Mouse (Mus musculus) ES-CJ7 (cell line): ENCODE results near the gene Itga5.

Experiments
- DNase-seq: peaks from one replicate; pipeline ENCODE4 v3.0.0; 2011; ENCODE audit warnings: low read depth, low spot score

The Itga5 gene

DNA sequence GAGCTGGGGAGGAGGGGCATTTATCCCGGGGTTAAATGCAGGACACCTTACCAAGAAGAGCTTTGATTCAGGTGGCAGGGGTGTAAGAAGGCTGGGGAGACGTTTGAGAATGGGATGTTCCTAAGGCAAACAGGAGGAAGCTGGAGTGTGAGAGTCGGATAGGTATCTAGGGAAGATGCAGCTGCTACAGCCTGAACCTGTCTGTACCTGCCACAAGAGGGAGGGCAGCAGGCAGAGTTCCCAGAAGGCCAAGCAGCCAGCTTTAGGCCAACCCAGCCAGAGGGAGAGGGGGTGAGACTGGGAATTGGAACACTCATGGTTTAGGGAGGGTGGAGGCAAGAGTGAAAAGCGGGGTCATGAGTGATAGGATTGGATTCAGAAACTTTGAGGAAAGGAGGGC lies 25.8 kb downstream of the Itga5 start:
- DNase-seq, result peak; percentile 73

DNA sequence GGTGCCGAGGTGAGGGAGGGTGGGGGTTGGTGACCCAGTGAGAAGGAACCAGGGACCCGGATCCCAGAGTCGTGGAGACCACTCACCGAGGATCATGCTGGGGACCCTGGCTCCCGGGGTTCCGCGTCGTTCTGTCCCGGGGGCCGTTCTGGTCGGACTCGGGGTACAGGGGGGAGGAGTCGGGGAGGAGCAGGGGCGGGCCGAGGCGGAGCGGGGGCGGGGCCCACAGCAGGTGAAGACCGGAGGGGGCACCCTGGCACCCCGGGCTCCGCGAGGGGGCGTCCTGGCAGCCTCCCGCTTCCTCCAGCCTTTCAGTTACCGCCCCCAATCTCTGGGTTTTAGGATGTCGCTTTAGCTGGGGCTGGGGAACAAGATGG lies 26.6 kb downstream of the Itga5 start, which contains the start of gene Zfp385a:
Gene Zfp385a, minus strand, starts transcription at position 133 of the 377 bp plus-strand sequence.
- peak; percentile 49 for DNase-seq

DNA sequence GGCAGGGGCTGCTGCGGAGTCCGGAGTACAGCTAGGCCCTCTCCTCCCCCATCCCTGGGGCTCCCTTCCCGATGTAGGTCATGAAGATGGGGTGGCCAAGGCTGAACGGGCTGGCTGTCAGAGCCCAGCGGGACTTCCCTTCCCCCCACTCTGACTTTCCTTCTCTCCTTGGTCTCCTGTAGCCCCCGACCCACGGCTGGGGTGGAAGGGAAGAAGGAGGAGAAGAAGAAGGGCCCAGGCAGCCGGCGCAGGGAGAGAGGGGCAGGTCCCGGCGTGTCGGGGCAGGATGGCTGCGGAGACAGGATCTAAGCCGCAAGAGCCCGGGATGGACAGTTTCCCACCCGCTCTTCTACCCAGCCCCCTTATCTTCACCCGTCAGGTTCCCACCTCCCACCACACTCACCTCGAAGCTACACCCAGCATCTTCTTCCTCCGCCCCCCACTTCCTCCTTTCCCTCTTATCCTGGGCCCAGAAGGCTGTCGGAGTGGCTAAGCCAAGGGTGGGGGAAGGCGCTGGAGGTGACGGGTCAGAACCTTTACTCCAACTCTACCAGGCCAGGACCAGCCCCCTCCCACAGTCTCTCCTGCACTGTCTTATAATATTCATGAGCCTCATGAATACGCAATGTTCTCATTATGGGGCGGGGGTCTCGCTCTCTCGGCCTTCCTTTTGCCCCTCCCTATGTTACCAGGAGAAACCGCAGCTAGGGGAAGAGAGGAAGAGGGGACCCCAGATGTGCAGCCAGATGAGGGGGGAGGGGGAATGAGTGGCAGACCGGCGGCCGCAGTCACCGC lies 27.2 kb downstream of the Itga5 start:
- peak; percentile 38 for DNase-seq

DNA sequence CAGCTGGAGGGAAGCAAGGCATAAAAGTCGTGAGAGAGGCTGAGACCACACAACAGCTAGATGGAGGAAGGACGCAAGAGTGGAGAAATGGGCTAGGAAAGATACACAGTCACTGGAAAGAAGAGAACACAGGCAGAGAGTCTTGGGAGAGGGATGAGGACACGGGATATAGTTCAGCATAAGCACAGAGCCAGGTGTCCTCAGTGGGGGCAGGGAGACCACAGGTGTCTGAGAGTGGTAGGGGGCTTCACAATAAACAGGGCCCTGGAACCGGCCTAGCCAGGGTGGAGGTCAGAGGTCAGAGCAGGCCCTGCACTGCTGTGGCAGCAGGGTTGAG lies 27.8 kb downstream of the Itga5 start:
- no peak for DNase-seq

DNA sequence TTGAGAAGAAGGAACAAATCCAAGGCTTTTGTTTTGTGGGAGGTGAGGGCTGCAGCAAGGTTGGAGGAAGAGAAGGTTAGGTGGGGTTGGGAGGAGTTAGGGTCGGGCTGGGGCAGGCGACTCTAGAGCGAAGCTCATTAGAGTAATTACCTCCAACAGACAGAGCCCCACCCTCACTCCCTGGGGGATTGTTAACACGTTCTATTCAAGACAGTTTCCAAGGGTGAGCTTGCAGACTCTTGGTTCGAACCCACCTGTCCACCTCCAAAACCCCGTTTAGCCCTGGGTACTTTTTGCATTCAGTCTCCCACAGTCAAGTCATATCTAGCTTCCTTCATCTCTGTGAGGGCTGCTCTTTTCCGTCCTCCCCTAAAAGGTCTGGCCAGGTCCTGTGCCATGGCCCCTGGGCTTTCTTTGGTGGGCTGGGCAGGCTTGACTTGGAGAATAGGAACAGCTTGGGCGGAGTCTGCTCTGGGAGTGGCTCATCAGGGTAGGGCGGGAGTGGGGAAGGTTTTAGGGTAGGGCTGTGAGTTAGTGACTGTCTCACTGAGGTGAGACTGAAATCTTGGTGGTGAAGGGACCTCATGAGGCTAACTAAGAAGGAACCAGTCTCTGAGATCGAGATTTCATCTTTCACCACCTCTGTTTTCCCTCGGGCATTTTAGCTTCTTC lies 29.4 kb downstream of the Itga5 start:
- peak; percentile 67 for DNase-seq

DNA sequence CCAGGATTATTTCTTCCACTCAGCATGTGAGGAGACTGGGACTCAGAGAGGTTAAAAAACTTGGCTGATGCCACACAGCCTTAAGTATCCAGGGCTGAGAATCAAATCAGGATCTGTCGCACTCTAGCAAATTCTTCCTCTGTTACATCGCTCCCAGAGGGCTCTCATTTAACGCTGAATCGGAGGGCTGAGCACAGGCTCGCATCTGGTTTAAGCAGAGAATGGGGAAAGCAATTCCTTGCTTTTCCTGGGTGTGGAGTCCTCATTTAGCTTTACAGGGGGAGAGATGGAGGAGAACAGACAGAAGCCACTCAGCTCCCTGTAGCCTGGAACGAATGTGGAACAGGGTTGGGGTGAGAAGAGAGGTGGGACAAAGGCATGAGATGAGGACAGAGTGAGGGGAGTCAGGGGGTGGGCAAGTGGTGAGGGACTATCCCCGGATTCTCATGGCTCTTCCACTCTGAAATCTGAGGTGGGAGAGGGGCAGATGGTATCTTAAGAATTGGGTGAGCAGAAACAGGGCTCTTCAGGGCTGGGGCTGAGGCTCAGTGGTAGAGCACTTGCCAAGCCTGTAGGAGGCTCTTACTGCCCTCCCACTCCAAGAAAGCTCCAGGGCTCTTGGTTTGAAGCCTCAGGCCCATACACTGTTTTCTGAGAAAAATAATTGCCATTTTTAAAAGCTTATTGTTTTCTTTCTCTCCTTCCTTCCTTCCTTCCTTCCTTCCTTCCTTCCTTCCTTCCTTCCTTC lies 30.9 kb downstream of the Itga5 start:
- no peak for DNase-seq

DNA sequence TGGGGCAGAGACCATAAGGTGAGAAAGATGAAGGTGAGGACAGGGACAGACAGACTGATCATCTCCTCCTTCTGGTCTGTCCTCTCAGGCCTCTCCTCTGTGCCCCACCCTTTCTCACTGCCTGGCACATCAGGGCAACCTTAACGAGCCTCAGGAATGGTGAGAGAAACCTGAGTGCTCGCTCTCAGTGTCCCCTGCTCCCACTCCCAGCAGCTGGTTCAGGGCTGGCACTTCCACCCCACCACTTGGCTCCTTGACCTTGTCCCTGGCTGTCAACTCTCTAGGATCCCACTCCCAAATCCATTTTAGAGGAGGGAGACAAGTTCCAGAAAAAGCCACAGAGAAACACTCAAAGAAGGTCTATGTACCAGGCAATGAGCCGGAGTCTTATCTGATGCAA lies 31.5 kb downstream of the Itga5 start:
- DNase-seq, result no peak

DNA sequence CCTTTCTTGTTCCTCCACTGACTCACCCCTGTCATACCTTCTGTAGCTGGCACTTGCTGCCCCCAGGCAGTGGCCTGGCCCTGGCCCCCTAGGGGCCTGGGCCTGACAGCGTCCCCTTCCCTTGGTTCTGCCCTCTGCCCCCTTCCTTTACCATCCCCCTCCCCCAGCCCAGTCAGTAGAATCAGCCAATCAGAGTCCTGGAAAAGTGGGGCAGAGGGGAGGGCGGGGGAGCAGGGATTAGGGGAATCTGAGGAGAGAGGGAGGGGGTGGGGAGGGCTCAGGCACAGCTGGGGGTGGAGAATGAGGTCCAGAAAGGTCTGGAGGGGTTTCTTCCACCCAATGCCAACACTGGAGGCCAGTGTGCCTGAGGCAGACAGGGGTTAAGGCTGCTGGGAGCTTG lies 32.4 kb downstream of the Itga5 start:
- no peak for DNase-seq

DNA sequence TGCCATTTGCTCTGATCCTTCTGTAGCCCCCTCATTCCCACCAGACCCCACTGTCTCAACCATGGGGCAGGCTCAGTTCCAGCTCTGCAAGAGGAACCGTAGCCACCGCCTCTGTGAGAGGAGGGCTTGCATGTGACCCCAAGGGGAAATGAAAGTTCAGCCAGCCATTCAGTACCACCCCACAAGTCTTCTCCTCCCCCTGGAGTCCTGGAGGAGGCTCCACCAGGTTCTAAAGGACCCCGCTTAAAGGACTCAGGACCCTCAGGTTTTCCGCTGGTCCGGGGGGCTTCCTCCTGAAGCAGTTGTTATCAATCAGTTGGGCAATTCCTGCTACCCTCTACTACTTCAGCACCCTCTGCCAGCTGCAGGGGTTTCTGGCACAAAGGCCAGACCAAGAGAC lies 32.8 kb downstream of the Itga5 start:
- no peak for DNase-seq

DNA sequence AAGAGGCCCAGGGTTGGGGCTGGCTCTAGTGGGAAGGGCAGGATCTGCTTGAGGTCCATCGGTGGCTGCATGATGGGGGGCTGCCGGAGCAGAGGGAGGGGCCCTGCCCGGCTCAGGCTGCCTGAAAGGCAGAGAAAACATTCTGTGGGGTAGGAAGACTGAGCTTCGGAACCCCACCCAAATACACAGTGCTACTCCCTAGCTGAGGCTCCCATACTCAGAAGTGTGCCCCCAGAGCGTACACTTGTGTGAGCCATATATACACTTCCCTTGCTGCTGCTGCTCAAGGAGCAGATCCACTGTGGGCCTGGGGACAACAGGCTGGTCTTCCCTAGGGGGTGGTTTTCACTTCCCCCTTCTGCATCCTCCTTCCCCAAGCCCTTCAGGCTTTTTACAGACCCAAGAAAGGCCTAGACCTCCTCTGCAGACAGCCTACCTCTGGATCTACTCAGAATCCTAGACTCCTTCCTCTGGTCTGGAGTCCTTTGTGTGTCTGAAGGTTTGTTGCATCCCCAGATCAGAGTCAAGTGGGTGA lies 33.4 kb downstream of the Itga5 start:
- DNase-seq, result no peak

DNA sequence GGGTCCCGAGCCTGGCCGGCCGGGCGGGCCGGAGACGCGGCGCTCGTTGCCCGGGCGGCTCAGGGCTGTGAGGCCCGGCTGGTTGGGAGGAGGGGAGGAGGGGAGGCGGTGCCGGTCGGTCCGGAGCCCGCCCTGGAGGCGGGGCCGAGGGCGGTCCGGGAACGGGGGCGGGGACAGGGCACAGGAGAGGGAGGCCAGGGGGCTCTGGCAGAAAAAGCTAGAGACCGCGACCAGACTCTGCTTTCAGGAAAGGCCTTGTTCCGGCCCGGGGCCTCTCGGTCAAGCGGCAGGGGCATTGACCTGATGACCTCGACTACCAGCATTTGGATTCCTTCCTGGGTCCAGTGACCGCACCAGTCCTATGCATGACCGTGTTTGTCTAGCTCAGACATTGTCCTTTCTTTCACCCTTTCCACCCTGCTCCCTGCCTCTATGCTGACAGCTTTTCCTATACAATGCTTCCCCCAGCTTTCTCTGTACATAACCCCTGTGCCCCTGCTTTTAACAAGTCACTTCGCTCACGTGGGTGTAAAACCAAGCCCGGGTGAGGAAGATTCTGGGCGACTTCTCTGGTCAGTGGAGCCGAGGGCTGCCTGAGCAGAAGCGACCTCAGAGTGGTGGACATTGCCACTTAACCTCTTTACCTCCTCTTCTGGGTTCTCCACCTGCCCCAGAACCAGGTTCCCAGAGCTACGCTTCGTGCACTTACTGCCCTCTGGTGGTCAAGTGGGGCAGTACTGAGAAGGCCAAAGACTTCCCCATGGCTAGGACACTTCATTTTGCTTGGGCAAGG lies 42.9 kb downstream of the Itga5 start:
- DNase-seq, result peak; percentile 76

DNA sequence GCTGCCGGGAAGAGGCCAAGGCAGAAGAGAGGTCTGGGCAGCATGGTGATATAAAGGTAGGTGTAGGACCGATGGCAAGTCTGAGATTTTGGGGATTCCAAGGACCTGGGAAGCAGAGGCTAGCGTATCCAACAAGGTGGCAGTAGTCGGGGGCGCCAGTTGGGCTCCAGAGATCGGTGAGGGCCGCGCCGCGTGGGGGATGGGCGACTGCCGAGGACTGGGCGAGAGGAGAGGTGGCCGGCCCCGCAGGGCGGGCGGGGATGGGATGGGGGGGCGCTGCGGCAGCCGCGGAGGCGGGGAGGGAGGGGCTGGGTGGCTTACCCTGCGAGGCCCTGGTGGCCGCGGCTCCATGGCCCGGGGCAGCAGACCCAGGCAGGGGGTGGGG lies 43.5 kb downstream of the Itga5 start:
- DNase-seq, result no peak

DNA sequence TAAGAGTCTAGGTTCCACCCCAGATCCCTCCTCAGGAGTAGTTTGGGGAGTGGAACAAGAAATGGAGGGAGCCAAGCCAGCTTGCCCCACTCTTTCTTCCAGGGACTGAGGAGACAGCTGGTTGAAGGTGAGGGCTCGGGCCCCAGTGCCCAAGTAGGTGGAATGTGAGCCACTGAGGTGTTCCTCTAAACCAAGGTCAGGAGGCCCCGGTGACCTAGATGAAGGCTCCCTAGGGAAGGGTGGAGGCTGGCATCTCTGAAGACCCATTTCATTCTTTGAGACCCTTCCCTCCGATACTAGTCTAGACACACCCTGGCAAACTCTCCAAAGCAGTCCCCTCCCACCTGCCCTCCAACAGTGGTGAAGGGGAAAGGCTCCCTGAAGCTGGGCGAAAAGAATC lies 44.2 kb downstream of the Itga5 start:
- no peak for DNase-seq

DNA sequence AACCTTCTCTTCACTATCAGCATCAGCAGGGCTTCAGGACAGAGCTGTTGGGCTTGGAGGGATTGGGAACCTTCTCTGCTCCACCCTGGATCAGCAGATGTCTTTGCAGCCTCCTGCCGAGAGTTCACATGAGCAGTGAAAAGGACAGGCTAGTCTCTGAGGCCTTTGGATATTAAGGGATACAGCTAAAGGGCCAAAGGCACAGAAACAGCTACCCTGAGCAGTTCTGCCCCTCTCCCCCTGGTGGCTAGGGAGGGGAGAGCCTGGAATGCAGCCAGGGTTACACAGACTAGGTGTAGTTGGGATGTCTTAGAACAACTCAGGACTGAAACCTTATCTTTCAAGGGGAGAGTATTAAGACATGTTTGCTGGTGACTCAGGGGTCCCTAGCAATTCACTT lies 45.5 kb downstream of the Itga5 start:
- DNase-seq, result peak; percentile 68

DNA sequence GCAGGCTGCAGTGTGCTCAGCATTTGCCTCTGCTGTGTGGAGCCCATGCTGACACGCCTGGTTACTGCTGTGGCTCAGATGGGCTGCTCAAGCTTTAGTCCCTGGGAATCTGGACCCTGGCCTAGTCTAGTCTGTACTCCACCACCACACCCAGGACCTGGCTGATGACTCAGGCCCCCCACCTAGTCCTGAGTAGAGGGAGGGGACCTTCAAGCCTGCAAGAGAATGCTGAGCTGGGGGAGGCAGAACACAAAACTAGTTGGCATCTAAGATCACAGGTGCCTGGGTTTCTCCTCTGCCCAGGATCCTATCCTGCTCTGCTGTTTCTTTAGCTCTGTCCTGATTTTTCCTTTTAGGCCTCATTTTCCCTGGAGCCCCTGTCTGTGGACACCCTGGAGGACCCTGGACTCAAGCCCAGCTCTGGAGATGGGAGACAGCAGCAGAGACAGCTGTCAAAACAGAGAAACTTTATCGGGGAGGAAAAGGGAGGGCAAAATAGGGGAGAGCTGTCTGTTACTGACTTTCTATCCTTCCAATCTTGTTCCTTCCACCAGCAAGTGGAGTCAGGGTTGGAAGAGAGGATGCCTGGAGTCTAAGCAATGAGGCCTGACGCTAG lies 48.3 kb downstream of the Itga5 start:
- DNase-seq, result no peak

DNA sequence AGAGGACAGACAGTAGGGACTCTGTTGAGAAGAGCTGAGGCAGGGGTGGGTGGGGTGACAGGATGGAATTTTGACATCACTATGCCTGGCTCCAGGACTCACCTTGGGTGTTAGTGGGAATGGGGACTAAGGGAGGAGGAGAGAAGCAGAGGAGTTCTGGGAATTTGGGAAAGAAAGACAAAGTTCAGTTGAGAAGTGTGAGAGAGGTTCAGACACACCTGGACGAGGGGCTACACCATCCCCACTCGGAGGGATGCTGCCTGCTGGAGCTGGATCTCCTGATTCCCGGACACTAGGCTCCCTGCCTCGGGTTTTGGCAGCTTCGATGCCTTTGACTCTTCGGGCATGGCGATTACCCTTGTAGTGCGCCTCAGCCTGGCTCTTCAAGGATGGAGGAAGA lies 48.8 kb downstream of the Itga5 start:
- no peak for DNase-seq

DNA sequence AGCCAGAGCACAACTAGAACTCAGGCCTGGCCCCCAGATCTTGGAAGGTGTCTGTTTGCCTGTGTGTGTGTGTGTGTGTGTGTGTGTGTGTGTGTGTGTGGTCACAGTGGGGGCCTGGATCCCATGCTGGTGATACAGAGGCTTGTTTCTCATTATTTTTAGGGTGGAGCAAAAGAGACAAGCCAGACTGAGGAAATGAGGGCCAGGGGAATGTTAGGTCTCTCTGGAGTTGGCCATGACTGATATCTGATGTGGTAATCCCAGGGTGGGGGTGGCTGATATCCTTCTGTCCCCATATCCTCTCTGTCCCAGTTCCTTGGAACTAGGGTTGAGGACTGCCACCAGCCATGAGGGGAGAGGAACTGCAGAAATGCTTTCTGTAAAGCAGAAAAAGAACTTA lies 49.4 kb downstream of the Itga5 start:
- DNase-seq, result no peak

DNA sequence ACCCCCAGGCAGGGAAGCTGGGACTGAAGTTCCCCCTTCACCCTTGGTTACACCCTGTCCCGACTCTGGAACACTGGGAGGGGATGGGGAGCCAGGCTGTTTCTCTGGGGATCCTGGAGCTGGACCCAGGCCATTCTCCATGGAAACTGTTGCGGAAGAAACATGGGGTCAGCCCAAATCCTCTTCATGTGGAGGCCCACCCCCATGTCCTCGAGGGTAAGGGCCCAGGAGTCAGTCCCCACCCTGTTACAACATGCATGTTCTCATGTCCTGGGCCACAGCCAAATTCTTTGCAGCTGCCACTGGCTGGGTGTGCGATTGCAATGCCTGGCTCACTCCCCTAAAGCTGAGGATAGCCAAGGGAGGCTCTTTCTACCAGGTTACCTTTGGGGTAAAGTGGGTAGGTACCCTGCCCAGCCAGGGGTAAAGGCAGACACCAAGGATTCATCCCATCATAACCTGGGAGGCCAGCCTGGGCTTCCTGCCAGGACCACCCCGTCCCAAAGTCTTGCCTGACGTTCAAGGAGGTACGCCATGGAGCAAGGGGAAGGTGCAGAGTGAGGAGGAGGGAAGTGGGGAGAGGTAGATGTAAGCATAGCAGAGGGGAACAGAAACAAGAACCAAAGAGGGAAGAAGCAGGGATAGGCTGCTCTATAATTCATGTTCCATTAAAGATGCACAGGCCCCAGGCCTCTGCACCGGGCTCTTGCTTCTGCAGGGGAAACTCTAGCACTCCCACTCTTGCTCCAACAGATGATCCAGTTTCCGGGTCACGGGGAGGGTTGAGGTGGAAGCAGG lies 50.4 kb downstream of the Itga5 start:
- DNase-seq, result no peak

DNA sequence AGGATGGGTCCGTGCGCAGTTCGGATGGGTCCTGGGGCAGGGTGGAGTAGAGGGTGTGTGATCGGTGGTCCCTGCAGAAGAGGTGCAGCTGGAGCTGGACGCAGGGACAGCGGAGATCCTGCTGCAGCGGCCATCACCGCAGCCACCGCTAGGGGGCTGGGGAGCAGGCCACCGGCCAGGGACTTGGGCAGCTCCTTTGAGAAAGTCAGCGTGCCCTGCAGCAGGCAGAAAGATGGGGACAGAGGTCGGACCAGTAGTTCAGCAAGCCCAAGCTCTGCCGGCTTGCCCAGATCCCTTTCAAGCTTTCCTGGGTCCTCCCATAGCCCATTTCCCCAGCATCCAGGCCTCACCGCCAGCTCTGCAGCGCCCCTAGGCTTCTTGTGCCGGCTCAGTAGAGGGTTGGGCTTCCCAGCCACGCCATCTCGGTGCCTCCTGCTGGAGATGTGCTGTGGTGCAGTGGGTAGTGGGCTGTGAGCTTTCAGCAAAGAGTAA lies 51.5 kb downstream of the Itga5 start:
- DNase-seq, result peak; percentile 89

DNA sequence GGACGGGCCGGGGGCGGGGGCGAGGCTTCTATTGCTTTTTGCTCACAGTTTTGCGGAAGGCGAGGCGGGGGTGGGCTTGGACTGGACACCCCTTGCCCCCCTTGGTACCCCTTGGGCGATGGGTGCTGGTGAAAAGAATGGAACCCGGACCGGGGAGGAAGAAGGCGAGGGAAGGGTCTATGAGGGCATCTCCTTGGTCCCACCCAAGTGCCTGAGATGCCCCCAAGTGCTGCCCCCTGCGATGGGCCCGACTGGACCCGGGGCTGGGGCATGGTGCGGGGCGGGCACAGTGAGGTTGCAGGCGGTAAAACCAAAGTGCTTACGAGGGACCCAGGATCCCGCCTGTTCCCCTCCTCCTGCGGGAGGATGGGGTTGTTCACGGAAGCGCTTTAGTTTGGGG lies 52.4 kb downstream of the Itga5 start:
- no peak for DNase-seq
